Mouse (Mus musculus) intestine, postnatal 0 days (tissue): ENCODE results near the gene Ublcp1. TPM values are rescaled to one million over a fixed set of nuclear protein-coding genes. Genes with fewer than 3 reads are reported as not detected.

Experiments used
- ATAC-seq: fragments of 200-750 bp; cut with Nextera tagmentation; 2 replicates; pipeline ENCODE4 v1.8.0; 2017; ENCODE audit warnings: mild to moderate bottlenecking, moderate TSS enrichment, moderate library complexity
- H3K27ac ChIP-seq: fragments of 300-500 bp; sonication (generic); 2 replicates; pipeline ENCODE4 v1.5.1; 2014; ENCODE audit warnings: mild to moderate bottlenecking, low read depth, low read length, moderate library complexity
- H3K27me3 ChIP-seq: fragments of 300-500 bp; sonication (generic); replicated peaks from 2 replicates; pipeline ENCODE4 v1.6.1; 2014; ENCODE audit warnings: low read length, mixed read lengths; ENCODE audit not compliant: control insufficient read depth, insufficient read depth
- H3K36me3 ChIP-seq: fragments of 300-500 bp; sonication (generic); 2 replicates; pipeline ENCODE4 v1.6.1; 2014; ENCODE audit warnings: mild to moderate bottlenecking, moderate library complexity; ENCODE audit not compliant: control insufficient read depth, insufficient read depth
- H3K4me1 ChIP-seq: fragments of 300-500 bp; sonication (generic); replicated peaks from 2 replicates; pipeline ENCODE4 v1.6.1; 2014; ENCODE audit warnings: antibody characterized with exemption, low read length, mixed read lengths; ENCODE audit not compliant: control insufficient read depth, insufficient read depth
- H3K4me2 ChIP-seq: fragments of 300-500 bp; sonication (generic); replicated peaks from 2 replicates; pipeline ENCODE4 v1.6.1; 2014; ENCODE audit warnings: low read depth, mild to moderate bottlenecking, moderate library complexity
- H3K4me3 ChIP-seq: fragments of 300-500 bp; sonication (generic); 2 replicates; pipeline ENCODE4 v1.5.1; 2014; ENCODE audit warnings: low read depth, low read length
- H3K9ac ChIP-seq: fragments of 300-500 bp; sonication (generic); 2 replicates; pipeline ENCODE4 v1.6.1; 2014; ENCODE audit warnings: mild to moderate bottlenecking, low read depth, low read length
- H3K9me3 ChIP-seq: fragments of 300-500 bp; sonication (generic); 2 replicates; pipeline ENCODE4 v1.6.1; 2016; ENCODE audit warnings: mixed run types; ENCODE audit not compliant: control insufficient read depth
- CTCF ChIP-seq: sonication (generic); IDR thresholded peaks from 2 replicates; pipeline ENCODE4 v1.5.1; 2016; ENCODE audit warnings: low read depth, mild to moderate bottlenecking, control low read depth, antibody characterized with exemption, moderate library complexity
- WGBS: fragments of 180-500 bp; shearing (Covaris S2); extraction: QIAGEN DNeasy Blood & Tissue Kit; methylation state at CpG from one replicate; pipeline ENCODE4 v1.1.7; 2014; 5-methylcytosine and 5-hydroxymethylcytosine counted together
- polyA plus RNA-seq: library from polyadenylated mRNA; unstranded; fragments of >200 nt; fragmentation: Nextera tagmentation; extraction: Ambion mirVana; gene quantifications from 2 replicates; pipeline ENCODE4 v1.2.1, GENCODE M21; 2015

The Ublcp1 gene
- polyA plus RNA-seq, 1 experiment from 2014 or later = 43.4 TPM

DNA sequence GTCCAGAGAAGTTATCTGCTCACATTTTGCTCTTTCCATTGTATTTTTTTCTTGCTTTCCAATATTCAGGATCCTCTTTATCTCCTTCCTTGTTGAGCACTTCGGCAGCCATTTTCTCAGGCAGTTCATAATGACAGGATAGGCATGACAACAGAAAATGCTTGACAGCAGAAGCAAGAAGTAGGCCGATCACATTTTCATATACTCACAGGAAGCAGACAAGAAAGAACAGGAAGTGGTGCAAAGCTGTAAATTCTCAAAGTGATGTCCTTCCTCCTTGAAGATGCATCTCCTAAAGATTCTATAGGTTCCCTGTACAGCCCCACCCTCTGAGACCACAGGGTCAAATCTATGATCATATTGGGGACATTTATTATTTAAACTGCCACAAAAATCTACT is 6.1 kb upstream of the Ublcp1 start:
- no peak overlapping the region for H3K4me2 ChIP-seq
- H3K36me3 ChIP-seq = no peaks in the 10 kb centered on the region
- no peak overlapping the region for H3K9ac ChIP-seq
- TF ChIP-seq CTCF = no peak
- H3K27ac ChIP-seq = no peak overlapping the region
- peaks cover 4% of the 10 kb centered on the region; the same call in 1 of the 2 replicates for H3K4me1 ChIP-seq
- no peak for ATAC-seq
- no peak overlapping the region for H3K4me3 ChIP-seq
- no peaks in the 10 kb centered on the region for H3K9me3 ChIP-seq
- 81% methylated on average over 2 of the region's 2 CpGs for WGBS
- no peaks in the 10 kb centered on the region for H3K27me3 ChIP-seq

DNA sequence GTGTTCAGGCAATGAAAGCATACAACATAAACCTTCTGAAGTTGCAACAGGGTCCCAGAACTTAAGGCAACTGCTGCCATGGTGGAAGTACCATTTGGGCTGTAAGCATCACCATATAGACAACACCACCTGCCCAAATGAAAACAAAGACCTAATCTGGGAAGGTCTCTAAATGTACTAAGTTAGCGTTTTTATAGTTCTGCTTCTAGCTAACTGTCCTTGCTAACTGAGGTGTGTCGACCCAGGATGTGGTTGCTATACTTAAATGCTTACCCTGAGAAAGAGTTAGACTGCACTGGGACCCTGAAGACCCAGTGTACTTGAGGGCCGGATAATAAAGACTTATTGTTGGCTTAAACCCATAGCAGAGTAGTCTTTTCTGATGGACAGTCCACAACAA is 5.2 kb upstream of the Ublcp1 start:
- H3K9ac ChIP-seq = no peak overlapping the region
- ATAC-seq = no peak
- WGBS = 71% methylated on average over 3 of the region's 3 CpGs
- peaks cover 6% of the 10 kb centered on the region; the same call in 1 of the 2 replicates for H3K4me1 ChIP-seq
- no peaks in the 10 kb centered on the region for H3K9me3 ChIP-seq
- H3K4me2 ChIP-seq = no peak overlapping the region
- no peak for TF ChIP-seq CTCF
- no peaks in the 10 kb centered on the region for H3K36me3 ChIP-seq
- no peaks in the 10 kb centered on the region for H3K27me3 ChIP-seq
- H3K4me3 ChIP-seq = no peak overlapping the region
- H3K27ac ChIP-seq = no peak overlapping the region

DNA sequence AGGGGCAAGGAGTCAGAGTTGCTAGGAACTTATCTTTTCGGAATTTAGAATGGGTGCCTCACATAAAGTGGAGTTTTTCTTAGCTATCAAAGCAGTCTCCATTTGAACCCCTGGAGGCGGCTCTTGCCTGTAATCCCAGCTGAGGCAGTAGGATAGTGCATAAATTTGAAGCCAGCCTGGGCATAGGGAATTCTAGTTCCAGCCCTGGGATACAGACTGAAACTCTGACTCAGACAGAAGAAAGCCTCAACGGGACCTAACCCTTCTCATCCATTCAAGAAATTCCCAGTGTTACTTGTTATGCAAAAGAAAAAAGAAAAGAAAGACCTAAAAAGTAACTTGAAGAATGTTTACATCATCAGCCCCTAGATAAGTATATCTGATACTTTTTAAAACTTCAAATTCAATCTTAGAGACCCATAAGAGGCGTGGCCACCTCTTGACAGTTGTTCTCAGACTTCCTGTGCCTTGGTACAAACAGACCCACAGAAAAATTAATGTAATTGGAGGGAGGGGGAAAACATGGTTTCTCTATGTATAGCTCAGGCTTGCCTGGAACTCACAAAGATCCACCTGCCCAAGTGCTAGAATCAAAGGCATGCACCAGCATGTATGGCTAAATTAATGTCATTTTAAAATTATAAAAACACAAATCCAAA is 1.2 kb upstream of the Ublcp1 start:
- TF ChIP-seq CTCF = no peak
- Histone ChIP-seq H3K27me3 (no peaks in the 10 kb centered on the region), H3K9ac (no peak overlapping the region), H3K4me2 (peak overlapping the region; percentile 96), H3K9me3 (no peaks in the 10 kb centered on the region), H3K36me3 (no peaks in the 10 kb centered on the region), H3K4me3 (peak overlapping the region; percentile 97), H3K27ac (peak overlapping the region; percentile 90; the same call in 1 of the 2 replicates), H3K4me1 (peaks cover 6% of the 10 kb centered on the region; the same call in 1 of the 2 replicates)
- 14% methylated on average over 4 of the region's 4 CpGs for WGBS
- no peak for ATAC-seq

DNA sequence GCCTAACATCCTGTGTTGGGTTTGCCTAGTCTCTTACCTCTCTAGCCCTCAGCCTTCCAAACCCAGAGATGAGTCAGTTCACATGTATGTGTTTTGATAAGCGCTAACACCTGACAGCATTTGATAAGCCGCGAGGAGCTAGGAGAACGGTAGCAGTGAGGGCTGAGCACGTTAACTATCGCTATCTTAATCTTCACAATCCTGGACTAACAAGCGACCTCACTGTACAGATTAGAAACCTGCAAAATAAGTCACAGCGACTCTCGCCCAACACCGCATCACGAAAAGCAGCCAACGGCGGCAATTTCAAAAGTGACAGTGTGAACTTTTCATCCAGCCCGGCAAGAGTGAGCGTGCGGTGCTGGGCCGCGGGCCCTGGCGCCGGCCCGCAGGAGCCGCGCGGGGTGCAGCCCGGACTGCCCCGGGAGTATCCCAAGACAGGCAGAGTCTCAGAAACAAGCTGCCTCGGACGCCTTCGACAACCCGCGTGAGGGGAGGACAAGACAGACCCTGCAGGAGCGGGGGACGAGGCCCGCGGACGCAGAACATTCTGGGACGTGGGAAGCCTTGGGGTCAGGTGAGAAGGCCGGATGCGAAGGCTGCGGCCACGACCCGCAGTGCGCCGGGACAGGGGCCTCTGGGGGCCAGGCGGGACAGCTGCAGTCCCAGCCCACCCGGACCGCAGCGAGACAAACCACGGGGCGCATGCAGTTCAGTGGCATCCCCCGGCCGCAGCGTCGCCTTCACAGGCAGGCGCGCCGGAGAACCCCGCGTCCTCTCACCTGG is 459 bp downstream of the Ublcp1 start:
- Histone ChIP-seq H3K4me3 (peak overlapping the region; percentile 97), H3K27ac (peak overlapping the region; percentile 90), H3K9ac (peak overlapping the region; percentile 87), H3K4me2 (peak overlapping the region; percentile 96), H3K36me3 (peaks cover 5% of the 10 kb centered on the region; the same call in 1 of the 2 replicates), H3K27me3 (no peaks in the 10 kb centered on the region), H3K9me3 (no peaks in the 10 kb centered on the region), H3K4me1 (peaks cover 6% of the 10 kb centered on the region; the same call in 1 of the 2 replicates)
- ATAC-seq = peak; percentile 52
- WGBS = under 1% methylated on average over 59 of the region's 59 CpGs
- TF ChIP-seq CTCF = no peak; the same call in 1 of the 2 replicates

DNA sequence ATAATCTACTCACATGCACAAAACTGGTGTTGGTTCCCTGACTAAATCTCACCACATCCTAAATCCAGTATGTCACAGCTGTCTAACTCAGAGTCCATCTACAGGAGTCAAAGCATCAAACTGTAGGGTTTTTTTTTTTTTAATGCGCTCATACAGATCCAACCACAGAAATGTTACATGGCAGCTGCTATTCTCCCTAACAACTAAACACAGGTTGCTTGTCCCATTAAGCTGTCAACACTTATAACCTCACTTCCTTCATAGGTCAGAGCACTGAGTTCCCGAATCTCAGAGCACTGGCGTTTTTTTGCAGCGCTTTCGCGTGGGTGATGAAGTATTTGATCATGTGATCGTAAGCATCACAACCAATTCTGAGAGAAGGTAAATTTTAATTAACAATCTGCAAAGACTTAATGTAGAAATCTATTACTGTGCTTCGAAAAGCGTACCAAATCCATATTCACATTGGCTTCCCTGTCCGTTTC is 1.9 kb downstream of the Ublcp1 start:
- Histone ChIP-seq H3K4me3 (no peak overlapping the region), H3K4me2 (no peak overlapping the region), H3K9ac (no peak overlapping the region), H3K9me3 (no peaks in the 10 kb centered on the region), H3K27ac (no peak overlapping the region), H3K27me3 (no peaks in the 10 kb centered on the region), H3K36me3 (peaks cover 5% of the 10 kb centered on the region; the same call in 1 of the 2 replicates), H3K4me1 (peaks cover 6% of the 10 kb centered on the region; the same call in 1 of the 2 replicates)
- no peak for ATAC-seq
- 86% methylated on average over 10 of the region's 10 CpGs for WGBS
- no peak for TF ChIP-seq CTCF

DNA sequence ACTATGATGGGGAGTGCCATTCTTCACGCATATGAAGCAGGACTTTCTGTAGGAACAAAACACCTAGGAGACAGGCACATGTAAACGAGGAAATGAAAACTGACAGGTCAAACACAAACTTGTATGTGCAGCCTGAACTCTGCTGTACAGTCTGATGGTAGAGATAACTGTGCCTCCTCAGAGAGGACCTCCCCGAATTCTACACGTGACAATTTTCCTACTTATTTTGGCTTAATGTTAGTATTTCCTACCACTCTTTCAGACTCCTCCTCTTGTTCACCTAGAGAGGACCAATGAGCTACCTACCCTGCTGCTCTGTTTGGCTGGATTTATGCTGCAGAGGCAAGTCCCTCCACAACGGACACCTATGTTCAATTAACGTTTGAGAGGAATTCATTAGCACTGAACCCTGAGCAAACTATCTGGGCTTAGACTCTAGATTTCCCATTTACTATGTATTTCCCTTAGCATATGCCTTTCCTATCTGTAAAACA is 3.3 kb downstream of the Ublcp1 start:
- 85% methylated on average over 6 of the region's 6 CpGs for WGBS
- Histone ChIP-seq H3K27ac (no peak overlapping the region), H3K4me3 (no peak overlapping the region), H3K36me3 (peaks cover 5% of the 10 kb centered on the region; the same call in 1 of the 2 replicates), H3K4me2 (no peak overlapping the region), H3K27me3 (no peaks in the 10 kb centered on the region), H3K9ac (no peak overlapping the region), H3K9me3 (no peaks in the 10 kb centered on the region), H3K4me1 (peaks cover 6% of the 10 kb centered on the region; the same call in 1 of the 2 replicates)
- no peak for TF ChIP-seq CTCF
- ATAC-seq = no peak
